Mouse (Mus musculus) urinary bladder, postnatal 25 days (tissue): ENCODE results near the gene Vmn1r199.
"Not testable (repeated sequence)": the region's sequence is repeated elsewhere in the genome, so short reads cannot be mapped to it uniquely, and the experiment has no call there.

Experiments
- DNase-seq: peaks from one replicate; pipeline ENCODE4 v3.0.0; 2022; ENCODE audit warnings: low spot score

The Vmn1r199 gene

DNA sequence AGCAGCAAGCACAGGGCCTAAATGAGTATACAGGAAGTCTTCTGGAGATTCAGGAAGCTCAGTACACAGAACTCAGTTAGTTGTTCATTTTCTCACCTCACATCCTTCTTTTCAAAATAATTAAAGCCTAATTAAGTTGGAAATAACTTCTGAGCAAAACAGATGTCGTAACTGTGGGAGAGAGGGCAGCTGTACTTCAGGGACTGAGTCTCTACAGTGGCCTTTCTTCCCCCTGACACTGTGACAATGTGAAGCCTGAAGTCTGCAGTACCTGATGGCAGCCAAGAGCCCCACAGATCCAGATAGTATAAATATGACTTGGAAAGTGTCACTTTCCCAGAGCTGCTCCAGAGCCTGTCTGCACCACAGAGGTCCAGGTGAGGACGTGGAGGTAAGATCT lies at the start of gene Vmn1r199:
Gene Vmn1r199, plus strand, starts transcription at position 301 of the 400 bp plus-strand sequence.
- no peak for DNase-seq

GRCm38 (mm10) chr13:22333269-22333668 lies 46.3 kb upstream of the Vmn1r199 start:
- DNase-seq: no peak

DNA sequence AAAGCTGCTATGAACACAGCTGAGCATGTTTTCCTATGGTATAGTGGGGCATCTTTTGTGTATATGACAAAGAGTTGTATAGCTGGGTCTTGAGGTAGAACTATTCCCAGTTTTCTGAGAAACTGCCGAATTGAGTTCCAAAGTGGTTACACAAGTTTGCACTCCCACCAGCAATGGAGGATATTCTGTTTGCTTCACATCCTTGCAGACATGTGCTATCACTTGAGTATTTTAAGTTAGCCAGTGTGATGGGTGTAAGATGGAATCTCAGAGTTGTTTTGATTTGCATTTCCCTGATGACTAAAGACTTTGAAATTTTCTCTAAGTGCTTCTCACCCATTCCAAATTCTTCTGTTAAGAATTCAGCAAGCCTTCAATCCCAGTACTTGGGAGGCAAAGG lies 44.1 kb upstream of the Vmn1r199 start:
- no peak for DNase-seq

DNA sequence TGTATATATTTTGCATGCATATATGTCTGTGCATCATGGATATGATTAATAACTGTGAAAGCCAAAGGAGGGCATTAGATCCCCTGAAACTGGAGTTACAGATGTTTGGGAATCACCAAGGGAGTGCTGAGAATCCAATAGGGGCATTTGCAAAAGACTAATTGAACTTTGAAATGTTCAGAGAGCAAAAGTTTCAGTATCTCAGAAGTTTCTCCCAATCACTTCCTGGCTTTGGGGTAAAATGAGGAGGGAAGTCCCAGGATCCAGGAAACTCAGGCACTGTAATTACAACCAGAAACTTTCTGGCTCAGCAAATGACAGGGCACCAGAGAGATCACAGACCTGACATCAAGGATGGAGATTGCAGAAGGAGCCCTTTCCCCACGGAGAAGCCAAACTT lies 29.6 kb upstream of the Vmn1r199 start, which contains the start of gene Vmn1r198:
Gene Vmn1r198, plus strand, starts transcription at position 301 of the 400 bp plus-strand sequence.
- DNase-seq: no peak

- DNase-seq: no peak
Observed at GRCm38 (mm10) chr13:22350813-22351212, 28.8 kb upstream of the Vmn1r199 start.

GRCm38 (mm10) chr13:22381128-22381527 lies 1.5 kb downstream of the Vmn1r199 start:
- not testable (repeated sequence) for DNase-seq

DNA sequence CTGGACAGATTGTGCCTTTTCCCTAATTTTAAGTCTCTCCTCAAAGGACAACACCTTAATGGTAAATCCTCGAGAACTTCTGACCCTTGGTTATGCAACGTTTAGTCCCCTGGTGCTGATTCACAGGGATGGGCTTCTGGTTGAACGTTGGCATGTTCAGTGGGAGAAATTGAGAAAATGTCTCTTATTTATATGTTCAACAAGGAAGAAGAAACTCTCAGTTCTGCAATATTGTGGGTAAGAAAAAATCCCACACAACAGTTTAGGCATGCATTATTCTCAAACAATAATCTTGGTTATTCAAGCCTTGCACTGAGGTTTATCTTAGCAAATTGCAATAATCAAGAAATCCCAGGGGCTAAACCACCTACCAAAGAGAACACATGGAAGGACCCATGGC lies 3.8 kb downstream of the Vmn1r199 start:
- DNase-seq: no peak

GRCm38 (mm10) chr13:22387050-22387449 lies 7.4 kb downstream of the Vmn1r199 start:
- DNase-seq: no peak

DNA sequence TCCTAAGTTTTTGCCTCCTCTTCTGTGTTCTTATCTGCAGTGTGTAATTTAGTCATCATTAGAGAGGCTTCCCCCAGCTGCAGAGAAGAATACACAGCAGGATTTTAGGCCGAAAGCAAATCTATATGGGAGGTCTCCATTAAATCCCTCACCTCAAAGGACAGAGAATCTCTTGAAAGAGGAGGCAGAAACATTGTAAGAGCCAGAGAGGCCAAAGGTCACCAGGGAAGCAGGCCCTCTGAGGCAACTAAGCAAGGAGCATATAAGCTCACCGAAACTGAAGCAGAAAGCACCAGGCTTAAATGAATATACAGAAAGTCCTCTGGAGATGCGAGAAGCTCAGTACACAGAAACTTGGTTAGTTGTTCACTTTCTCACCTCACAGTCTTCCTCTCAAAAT lies 10.5 kb downstream of the Vmn1r199 start, which contains the start of gene Vmn1r200:
Gene Vmn1r200, plus strand, starts transcription at position 301 of the 400 bp plus-strand sequence.
- no peak for DNase-seq

DNA sequence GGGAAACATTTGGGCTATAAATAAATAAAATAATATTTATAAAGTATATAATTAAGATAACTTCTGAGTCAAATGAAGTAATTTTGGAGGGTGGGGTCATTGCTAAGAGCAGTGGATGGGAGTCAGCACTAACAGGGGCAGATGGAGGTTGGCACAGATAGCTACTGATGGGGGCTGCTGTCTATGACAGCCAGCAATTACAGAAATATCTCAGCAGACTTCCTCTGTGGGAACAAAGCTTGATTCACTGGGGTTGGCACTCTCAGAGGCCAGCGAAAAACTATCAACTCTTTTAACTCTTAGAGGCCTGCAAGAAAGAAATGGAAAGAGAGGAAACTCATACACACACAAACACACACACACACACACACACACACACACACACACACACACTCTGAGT lies 23.4 kb downstream of the Vmn1r199 start:
- DNase-seq: no peak
